Mouse (Mus musculus): ENCODE results near the gene Gbgt1.

DNA sequence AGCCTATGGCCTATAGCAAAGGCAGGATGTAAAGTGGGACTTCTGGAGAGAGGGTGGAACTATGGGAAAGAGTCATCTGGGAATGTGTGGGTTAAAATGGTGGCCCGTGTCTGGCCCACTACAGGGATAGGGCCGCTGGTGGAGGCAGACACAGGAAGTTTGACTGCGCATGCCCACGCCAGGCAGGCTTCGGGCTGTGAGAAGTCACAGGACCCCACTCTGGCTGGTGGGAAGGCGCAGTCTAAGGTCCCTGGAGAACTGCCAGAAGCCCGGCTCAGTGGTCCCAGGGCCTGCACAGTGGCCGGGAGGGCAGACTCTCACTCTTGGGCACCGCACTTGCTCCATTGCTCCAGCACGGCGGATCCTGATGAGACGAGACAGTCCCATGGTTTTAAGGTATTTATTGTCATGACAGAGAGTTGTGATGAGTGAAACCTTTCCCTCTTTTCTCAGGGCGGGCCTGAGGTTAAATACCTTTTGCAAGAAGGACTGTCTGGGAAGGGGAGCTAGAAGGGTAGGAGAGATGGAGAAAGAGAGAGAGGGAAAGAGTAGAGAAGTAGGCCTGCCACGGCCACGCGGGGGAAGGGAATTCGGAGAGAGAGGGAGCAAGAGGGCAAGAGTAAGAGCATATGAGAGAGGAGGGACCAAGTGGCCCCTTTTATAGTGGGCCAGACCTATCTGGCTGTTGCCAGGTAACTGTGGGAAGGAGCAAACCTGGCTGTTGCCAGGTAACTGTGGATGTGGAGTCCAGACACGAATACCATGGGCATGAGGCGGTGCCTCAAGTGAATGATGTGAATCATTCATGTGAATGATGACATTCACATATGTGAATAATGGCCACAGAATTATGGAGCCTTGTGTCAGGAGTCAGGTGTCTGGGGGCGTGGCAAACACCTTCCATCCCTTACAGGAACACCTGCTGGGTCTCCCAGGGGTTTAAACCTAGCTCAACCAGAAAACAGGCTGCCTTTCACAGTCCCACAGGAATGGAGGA is 17.2 kb upstream of the Gbgt1 start:
- TF ChIP-seq CTCF (IDR thresholded peaks at IDR 0.05; ENCODE audit: borderline replicate concordance, control insufficient read depth, extremely low read depth, insufficient read depth, low read length, poor library complexity) (no peak), POLR2A (IDR thresholded peaks at IDR 0.05; ENCODE audit: control insufficient read depth, extremely low read depth, insufficient read depth, low read length, poor library complexity) (no peak)

Data from thymus, adult 2 months (tissue).